Mouse (Mus musculus) regulatory T cell (primary cell): Measurements from ENCODE around the gene Unc80.

Experiments used
- in situ Hi-C: fragments of 300-600 bp; cut with MboI, MseI; formaldehyde crosslinking; loops from one replicate; pipeline ENCODE4 v1.15.1; 2025; ENCODE audit warnings: high pct_unique_total_duplicates

Unc80 gene

GRCm38 (mm10) chr1:66467821-66468703, at the start of gene Unc80:
Gene Unc80, plus strand, starts transcription at chr1:66468367.
- in situ Hi-C loops = no loop called here

- in situ Hi-C loops = no loop called here
Observed at GRCm38 (mm10) chr1:66426073-66426472, 42.1 kb upstream of the Unc80 start.

DNA sequence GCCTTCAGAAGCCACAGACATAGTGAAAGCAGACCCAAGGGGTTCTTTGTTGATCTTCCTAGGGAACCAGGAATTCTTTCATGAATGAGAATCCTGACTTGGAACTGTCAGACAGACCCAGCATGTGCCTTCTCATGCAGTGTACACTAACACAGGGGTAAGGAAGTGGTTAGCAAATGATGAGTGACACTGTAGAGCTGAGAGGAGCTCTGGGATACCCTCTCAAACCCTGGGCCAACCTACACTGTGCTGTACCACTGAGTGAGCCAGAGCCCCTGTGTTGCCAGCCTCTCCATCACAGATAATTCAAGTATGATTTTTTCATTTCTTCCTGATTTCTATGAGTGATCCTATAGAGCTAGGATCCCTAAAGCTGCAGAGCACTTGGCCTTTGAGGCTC, 37.2 kb upstream of the Unc80 start:
- in situ Hi-C loops = no loop called here

GRCm38 (mm10) chr1:66431472-66431871, 36.7 kb upstream of the Unc80 start:
- in situ Hi-C loops = no loop called here

GRCm38 (mm10) chr1:66438069-66438468, 30.1 kb upstream of the Unc80 start:
- in situ Hi-C loops = no loop called here

- in situ Hi-C loops = no loop called here
Observed at GRCm38 (mm10) chr1:66442922-66443321, 25.2 kb upstream of the Unc80 start.

- in situ Hi-C loops = no loop called here
Observed at GRCm38 (mm10) chr1:66449471-66449870, 18.7 kb upstream of the Unc80 start.

GRCm38 (mm10) chr1:66456580-66456979, 11.6 kb upstream of the Unc80 start:
- in situ Hi-C loops = no loop called here

- in situ Hi-C loops = no loop called here
Observed at GRCm38 (mm10) chr1:66457747-66458146, 10.4 kb upstream of the Unc80 start.

DNA sequence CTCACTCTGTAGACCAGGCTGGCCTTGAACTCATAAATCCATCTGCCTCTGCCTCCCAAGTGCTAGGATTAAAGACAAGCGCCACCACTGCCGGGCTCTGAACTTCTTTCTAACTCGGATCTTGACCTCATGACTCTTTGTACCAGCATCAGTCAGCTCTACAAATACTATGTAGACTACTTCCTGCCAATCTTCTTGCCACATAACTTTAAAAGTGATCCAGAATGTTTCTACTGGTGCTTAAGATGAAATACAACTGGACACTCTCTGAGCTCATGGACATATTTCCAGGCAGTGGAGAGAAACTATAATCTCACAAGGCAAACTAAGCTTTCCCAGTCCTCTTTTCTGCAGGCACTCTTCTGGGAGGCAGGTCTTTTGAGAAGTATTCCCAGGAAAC, 8.8 kb upstream of the Unc80 start:
- in situ Hi-C loops = no loop called here

- in situ Hi-C loops = no loop called here
Observed at GRCm38 (mm10) chr1:66460850-66461249, 7.3 kb upstream of the Unc80 start.

DNA sequence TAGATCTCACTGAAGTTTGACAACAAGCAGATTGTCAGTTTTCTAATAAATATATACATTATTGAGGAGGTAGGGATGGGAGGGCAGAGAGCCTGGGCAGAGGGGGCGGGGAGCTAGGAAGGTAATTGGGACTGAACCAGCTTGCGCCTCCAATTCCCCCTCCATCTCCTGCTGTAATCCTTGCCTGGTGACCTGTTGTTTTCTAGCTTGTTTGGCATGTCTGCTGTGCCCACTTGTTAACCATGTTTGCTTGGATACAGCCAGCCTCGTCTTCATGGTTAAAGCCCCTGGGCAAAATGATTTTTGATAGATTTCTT, 495 bp downstream of the Unc80 start:
- in situ Hi-C loops = no loop called here

GRCm38 (mm10) chr1:66482751-66483150, 14.6 kb downstream of the Unc80 start:
- in situ Hi-C loops = no loop called here

- in situ Hi-C loops = no loop called here
Observed at GRCm38 (mm10) chr1:66493064-66493463, 24.9 kb downstream of the Unc80 start.

GRCm38 (mm10) chr1:66495310-66496012, 27.3 kb downstream of the Unc80 start:
- in situ Hi-C loops = no loop called here

DNA sequence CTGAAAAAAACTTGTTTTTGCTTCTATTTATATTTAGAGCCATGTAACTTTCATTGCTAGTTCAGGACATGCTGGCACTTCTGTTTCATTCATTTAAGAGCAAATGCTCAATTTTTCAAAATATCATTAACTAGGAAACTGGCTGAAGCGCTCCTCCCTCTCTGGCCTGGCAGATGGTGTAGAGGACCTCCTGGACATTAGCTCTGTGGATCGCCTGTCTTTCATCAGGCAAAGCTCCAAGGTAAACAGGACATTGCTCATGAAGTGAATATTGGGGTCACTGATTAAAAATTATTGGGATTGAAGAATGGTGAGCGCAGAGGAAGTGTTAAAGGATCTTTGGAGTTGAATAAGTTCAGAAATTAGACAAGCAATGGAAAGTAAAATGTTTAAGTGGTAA, 82.6 kb downstream of the Unc80 start:
- in situ Hi-C loops = no loop called here

GRCm38 (mm10) chr1:66552396-66552966, 84.3 kb downstream of the Unc80 start:
- in situ Hi-C loops = no loop called here

GRCm38 (mm10) chr1:66561636-66562270, 93.6 kb downstream of the Unc80 start:
- in situ Hi-C loops = no loop called here

GRCm38 (mm10) chr1:66562332-66562731, 94.2 kb downstream of the Unc80 start:
- in situ Hi-C loops = no loop called here

DNA sequence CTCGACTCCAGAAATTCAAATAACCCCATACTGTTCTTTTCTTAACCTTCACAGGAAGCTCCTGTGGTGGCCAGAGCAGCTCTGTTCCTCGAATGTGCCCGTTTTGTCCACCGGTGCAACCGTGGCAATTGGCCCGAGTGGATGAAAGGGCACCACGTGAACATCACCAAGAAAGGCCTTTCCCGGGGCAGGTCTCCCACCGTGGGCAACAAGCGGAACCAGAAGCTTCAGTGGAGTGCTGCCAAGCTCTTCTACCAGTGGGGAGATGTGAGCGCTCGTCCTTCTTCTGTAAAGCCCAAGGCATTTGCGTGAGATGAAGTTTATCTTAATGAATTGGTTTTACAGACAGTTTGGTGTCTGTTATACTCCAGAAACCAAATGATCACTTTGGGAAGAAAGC, 101.6 kb downstream of the Unc80 start:
- in situ Hi-C loops = no loop called here

DNA sequence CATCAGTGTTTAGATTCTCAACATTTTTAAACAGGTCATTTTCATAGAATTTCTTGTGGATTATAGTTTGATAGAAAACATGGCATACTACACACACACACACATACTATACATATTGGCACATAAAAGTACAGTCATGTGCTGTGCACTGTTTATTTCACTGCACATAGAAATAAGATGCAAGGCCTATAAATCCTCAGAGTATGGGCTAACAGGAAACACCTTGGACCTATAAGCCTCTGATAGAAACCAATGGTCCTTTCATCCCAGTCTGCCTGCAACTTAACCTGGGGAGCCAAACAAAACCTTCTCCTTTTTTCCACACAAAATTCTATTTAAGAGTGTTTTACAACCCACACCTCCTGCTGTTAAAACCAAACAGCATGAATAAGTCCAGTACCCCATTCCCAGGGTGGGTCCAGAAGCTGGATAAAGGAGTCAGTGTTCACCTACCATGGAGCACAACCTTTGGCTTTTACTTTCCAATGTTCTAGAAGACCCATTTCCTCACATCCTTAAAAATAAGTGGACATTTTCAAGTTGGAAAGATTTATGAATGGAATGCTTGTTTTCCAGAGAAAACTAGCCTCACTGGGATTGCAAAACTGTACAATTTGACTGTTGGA, 129.1 kb downstream of the Unc80 start:
- in situ Hi-C loops = no loop called here

DNA sequence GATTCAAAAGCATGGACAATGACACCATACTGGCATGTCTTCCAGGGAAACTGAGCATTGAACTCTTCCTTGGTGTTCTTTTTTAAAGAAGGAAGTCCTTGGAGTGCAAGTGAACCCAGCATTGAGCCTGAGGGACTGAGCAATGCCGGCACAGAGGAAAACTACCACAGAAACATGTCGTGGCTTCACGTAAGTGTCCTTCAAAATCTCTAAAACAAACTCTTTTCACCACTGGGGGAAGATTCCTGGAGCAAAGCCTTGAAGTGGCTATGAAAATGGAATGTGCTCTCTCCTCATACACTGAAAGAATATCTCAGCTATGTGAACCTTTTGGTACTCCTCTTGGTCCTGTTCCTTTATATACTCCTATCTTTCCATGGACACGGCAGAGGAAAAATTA, 140.1 kb downstream of the Unc80 start:
- in situ Hi-C loops = no loop called here
